Mouse (Mus musculus) left cerebral cortex, postnatal 10 days (tissue): Measurements from ENCODE around the gene Gm10775. TPM values are rescaled to one million over a fixed set of nuclear protein-coding genes. Genes with fewer than 3 reads are reported as not detected.

Experiments
- DNase-seq, 2 experiments: peaks; one replicate each; pipeline ENCODE4 v3.0.0; 2021 to 2022; ENCODE audit warnings: low spot score in 2 of 2, mixed read lengths in 1 of 2; ENCODE audit errors: extremely low spot score in 1 of 2
- intact Hi-C: fragments of 180-260 bp; cut with DNase I; formaldehyde crosslinking; loops from one replicate; pipeline ENCODE4 v1.15.1; 2025
- total RNA-seq, 2 experiments: library from RNA; stranded (reverse); gene quantifications; 2 replicates each; pipeline ENCODE4 v1.2.3; 2021

The Gm10775 gene
- total RNA-seq = under 1 TPM; 0.75 to 0.79 TPM

DNA sequence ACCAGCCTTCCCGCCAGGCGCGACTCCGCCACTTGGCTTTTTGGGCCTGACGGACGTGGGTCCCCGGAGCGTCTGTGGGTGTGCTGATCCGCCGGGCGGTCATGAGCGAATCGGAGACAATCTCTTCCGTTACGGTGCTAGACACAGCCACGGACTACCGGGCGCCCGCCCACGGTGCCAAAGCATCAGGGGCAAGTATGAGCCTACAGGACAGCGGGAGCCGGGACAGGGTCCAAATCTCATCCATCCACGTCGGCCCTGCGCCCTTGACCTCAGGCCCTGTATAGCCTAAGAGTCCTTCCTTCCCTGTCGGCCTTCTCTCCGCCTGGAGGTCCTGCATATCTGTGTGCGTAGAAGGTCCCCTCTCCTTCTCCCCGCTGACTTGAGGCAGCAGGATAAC is at the start of gene Gm10775:
Gene Gm10775, plus strand, starts transcription at position 301 of the 400 bp plus-strand sequence.
- DNase-seq = no peak
- intact Hi-C loops = no loop called here

- DNase-seq = no peak
- intact Hi-C loops = no loop called here
Measured at GRCm38 (mm10) chr13:65225945-65226344, 33.4 kb upstream of the Gm10775 start.

DNA sequence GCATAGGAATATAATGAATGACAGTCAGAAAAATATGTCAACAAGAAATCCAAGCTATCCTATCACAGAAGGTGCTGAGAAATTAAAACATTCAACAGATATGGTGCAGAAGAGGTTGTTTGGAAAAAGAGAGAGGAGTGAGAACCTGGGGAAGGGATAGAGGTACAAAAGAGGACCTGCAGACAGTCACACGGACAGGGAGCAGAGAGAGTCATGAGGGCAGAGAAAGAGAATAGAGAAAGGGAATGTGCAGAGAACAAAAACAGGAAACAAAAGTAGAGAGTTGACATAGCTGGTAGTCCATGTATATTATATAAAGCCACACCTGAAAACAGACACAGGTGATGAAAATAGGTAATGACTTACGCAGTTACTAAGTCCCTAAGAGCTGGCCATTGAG is 32.7 kb upstream of the Gm10775 start:
- no peak for DNase-seq
- intact Hi-C loops = no loop called here

DNA sequence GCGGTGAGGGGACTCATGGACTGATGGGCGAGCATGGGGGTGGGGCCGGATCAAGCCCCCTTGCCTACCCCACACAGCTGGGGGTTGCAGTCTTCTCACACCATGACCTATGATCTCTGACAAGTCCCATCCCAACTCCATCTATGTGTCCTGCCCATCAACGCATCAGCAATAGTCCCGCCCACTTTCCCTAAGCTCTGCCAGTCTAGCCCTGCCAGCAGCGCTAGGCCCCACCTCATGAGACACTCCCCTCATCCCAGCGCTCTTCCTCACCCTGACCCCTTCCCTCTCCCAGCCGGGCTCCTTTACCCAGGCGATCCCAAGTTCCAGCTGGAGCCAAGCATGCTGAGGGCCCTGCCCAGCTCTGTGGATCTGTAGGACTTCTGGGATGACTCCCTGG is 22.1 kb upstream of the Gm10775 start:
- intact Hi-C loops = no loop called here
- DNase-seq = no peak

DNA sequence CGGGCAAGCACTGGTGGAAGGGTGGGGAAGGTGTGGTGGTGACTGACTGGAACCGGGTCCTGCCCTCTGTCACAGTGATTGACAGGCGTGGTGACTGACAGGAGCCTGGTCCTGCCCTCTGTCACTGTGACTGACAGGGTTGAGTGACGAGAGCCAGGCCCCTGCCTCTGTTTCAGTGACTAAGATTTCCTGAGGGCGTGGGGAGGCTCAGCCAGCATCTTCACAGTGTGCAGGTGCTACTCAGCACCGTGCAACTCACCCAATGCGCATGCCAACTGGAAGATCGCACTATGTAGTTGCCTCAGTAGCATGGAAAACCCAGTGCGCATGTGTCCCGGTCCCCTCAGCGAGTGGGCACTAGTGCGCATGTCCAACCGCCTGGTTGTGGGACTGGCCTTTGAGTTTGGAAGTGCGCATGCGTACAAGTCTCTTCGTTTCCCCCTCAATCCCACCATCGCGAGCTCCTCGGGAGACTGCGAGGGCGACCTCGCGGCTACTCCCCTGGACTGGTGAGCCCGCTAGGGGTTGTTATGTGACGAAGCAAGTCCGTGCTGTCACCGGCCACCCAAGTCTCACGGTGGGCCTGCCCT is 18.7 kb upstream of the Gm10775 start:
- intact Hi-C loops = loop anchor here (2.0 to 5.0 kb wide), 3 partner anchors 38 to 798 kb away; partner anchors contain the start of genes Mfsd14b and Zfp369

DNA sequence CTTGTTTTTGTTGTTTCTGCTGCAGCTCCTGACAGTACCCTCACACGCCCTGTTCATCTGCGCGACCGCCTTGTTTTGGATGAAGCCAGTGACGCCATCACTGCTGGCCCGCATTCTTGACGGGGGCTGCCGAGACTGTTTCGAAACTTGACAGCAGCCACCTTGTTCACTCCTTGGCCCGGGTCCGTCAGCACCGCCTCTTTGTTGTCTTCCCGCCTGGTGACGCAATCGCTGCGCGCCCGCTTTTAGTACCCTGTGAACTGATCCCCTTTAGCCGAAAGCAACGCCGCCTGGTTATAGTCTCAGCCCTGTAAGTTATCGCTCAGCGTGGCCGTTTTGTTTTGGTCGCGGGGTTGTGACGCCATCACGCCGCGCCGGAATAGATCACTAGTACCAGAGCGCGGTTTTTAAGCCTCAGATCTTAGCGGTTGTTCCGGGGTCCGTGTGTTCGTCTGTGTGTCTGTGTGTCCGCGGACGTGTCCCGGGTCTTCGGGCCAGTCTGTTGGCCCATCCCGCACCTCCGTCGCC is 18.2 kb upstream of the Gm10775 start:
- DNase-seq = peak; percentile 96 to 97
- intact Hi-C loops = loop anchor here (2.0 to 5.0 kb wide), 3 partner anchors 38 to 799 kb away; partner anchors contain the start of genes Mfsd14b and Zfp369

More for the DNA sequence above, 18.7 kb upstream of the Gm10775 start:
- DNase-seq = peak; percentile 98

DNA sequence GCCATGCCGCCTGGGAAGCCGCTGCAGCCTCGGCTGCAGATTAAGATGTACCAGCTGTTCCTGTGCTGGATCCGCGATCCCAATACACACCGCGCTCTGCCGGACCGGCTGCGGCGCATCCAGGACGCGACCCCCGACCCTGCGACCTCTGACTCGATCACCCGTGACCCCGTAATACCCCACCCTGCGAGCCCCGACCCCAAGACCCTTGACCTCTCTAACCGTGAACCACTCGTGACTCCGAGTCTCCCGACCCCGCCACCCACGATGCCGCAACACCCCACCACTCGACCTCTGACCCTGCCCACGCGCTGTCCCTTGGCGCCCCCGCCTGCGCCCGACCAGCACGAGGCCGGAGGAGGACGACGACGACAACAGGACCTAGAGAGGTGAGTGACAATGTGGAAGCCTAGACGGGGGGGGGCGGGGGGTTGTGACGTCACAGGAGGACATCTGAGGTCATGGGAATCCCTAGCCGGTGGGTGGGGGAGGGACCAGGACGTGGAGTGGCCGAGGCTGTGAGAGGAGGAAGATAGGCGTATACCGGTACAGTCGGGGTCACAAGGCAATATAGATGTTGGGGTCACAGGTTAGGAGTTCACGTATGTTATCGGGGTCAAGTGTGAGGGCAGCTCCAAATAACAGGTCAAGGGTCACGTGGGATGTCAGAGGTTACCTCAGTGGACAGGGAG is 17.6 kb upstream of the Gm10775 start:
- intact Hi-C loops = loop anchor here (2.0 to 5.0 kb wide), 3 partner anchors 37 to 799 kb away; partner anchors contain the start of genes Mfsd14b and Zfp369

GRCm38 (mm10) chr13:65242319-65242787 is 17.0 kb upstream of the Gm10775 start:
- intact Hi-C loops = loop anchor here (5.0 kb wide), 2 partner anchors 130 to 800 kb away; partner anchors contain the start of gene Mfsd14b
- peak in 1 of 2 experiments; percentile 62 for DNase-seq

More for the DNA sequence above, 17.6 kb upstream of the Gm10775 start:
- peak; percentile 20 to 79 for DNase-seq

DNA sequence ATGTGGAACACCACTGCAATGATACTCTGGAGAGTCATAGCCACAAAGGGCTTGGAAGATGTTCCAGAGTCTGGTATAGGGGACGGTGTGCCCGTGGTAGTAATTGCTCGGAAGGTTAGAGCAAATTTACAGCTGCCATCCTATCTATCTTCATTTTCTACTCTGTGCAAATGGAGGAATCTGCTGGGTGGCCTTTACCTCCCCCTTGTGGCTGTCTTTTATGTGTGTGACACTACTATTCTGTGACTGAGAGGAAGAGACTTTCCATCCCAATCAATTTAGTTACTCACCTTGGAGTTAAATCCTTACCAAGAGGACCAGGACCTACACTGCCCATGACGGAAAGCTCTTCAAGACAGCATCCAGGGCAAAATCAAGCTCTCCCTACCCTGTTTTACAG is 16.1 kb upstream of the Gm10775 start:
- DNase-seq = no peak
- intact Hi-C loops = loop anchor here (5.0 kb wide), 2 partner anchors 131 to 801 kb away; partner anchors contain the start of gene Mfsd14b

DNA sequence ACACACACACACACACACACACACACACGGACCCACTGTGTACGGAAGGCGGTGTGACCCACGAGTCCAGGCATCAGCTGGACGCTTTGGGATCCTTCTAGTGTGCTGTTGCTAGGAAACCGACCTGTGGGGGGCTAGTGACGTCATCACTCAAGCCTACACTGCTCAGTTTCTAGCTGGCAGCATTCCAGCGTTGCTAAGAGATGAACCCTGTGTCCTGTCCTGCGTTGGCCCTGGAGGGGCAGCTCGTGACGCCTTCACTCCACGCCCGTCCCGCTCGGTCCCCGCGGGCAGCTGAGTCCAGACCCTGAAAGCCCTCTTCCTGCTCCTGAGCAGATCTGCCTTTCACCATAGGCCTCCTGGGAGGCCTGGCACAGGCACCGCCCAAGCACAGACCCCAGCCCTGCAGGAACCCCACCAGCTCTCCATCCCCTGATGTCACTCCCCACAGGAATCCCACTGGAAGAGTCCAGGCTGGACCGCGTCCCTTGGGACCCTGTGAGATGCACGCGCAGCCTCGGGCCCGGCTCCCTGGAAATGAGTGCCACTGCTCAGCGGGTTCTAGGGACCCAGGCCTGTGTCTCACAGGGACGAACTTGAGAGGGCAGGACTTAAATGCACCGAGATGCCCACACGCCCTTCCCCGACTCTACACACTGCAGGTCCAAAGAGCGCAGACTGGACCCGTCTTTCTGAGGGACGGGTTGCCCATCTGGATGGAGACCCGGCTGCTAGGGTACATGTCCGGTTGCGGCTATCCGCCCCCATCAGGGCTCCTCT is 974 bp upstream of the Gm10775 start:
- DNase-seq = peak; percentile 87 to 89
- intact Hi-C loops = no loop called here

GRCm38 (mm10) chr13:65262086-65262485 is 2.7 kb downstream of the Gm10775 start:
- DNase-seq = no peak
- intact Hi-C loops = no loop called here

- intact Hi-C loops = loop anchor here (2.0 kb wide), 1 partner anchor 37 kb away; no protein-coding TSS in a partner anchor
- DNase-seq = no peak
Measured at GRCm38 (mm10) chr13:65277994-65278382, 18.6 kb downstream of the Gm10775 start.

DNA sequence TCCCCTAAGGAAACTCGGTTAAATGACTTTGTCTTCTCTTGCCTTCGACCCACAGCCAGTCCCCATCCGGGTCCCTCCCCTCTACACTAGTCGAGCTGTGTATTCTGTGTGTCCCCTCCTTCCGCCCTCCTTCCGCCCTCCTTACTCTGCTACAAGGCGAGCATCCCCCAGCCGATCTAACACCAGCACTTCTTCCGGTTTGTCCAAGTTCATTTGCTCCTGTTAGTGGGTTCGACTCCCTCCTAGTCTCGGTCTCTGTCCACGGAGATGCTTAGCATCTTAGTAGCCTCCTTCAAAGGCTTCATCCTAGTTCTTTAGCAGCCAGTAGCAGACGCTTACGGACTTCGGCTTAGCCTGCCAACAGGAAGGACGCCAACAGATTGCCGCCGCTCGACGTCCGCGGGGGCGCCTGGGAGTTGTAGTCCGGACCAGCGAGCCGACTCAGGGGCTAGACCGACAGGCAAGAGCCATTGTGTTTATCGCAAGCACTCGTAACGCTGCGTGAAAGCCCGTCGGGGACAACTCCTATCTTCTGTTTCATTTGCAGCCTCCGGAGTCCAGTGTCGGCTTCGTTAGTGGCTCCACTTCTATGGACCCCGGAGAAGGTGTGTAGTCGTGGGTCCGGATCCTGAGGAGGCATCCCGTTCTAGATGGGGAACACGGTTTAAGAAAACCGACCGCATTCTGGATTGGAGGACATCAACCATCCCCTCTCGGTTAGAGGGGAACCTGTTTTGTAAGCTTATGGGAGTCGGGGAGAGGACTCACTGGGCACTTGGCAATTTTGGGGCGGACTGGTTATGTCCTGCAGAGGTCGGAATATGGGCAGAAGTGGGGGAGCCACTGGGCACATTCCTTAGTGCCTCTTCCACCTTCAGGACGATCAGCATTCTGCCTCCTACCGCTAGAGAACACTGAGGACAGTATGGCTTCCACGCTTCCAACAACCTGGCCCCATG is 19.3 kb downstream of the Gm10775 start, which contains the start of gene Zfp369:
Gene Zfp369, plus strand, starts transcription at position 432 of the 959 bp plus-strand sequence.
- peak; percentile 94 to 96 for DNase-seq
- intact Hi-C loops = loop anchor here (2.0 kb wide), 1 partner anchor 38 kb away; no protein-coding TSS in a partner anchor

GRCm38 (mm10) chr13:65286771-65287170 is 27.4 kb downstream of the Gm10775 start:
- no peak for DNase-seq
- intact Hi-C loops = no loop called here

GRCm38 (mm10) chr13:65296354-65296753 is 37.0 kb downstream of the Gm10775 start:
- intact Hi-C loops = no loop called here
- no peak for DNase-seq
